Mouse (Mus musculus) midbrain, postnatal 0 days (tissue): ENCODE results near the gene Gemin7. TPM values are rescaled to one million over a fixed set of nuclear protein-coding genes. Genes with fewer than 3 reads are reported as not detected.

Source experiments
- ATAC-seq: fragments of 200-750 bp; cut with Nextera tagmentation; 2 replicates; pipeline ENCODE4 v1.8.0; 2017; ENCODE audit warnings: moderate number of reproducible peaks, mild to moderate bottlenecking, moderate TSS enrichment, moderate library complexity; ENCODE audit not compliant: low FRiP score
- DNase-seq: peaks from one replicate; pipeline ENCODE4 v3.0.0-alpha.2; 2015; ENCODE audit warnings: low spot score
- H3K27ac ChIP-seq: fragments of 300-500 bp; sonication (generic); 2 replicates; pipeline ENCODE4 v1.5.1; 2014; ENCODE audit warnings: low read depth, mild to moderate bottlenecking, low read length, mixed read lengths
- H3K27me3 ChIP-seq: fragments of 300-500 bp; sonication (generic); 2 replicates; pipeline ENCODE4 v1.6.1; 2014; ENCODE audit warnings: low read length, control low read depth, mixed read lengths; ENCODE audit not compliant: insufficient read depth
- H3K36me3 ChIP-seq: fragments of 300-500 bp; sonication (generic); 2 replicates; pipeline ENCODE4 v1.6.1; 2014; ENCODE audit warnings: low read length, control low read depth, mixed read lengths; ENCODE audit not compliant: insufficient read depth
- H3K4me1 ChIP-seq: fragments of 300-500 bp; sonication (generic); 2 replicates; pipeline ENCODE4 v1.6.1; 2014; ENCODE audit warnings: mild to moderate bottlenecking, control low read depth, antibody characterized with exemption, low read length, mixed read lengths; ENCODE audit not compliant: insufficient read depth
- H3K4me2 ChIP-seq: fragments of 300-500 bp; sonication (generic); 2 replicates; pipeline ENCODE4 v1.6.1; 2014; ENCODE audit warnings: low read depth, mild to moderate bottlenecking, low read length, mixed read lengths; ENCODE audit not compliant: poor library complexity, severe bottlenecking
- H3K4me3 ChIP-seq: fragments of 300-500 bp; sonication (generic); 2 replicates; pipeline ENCODE4 v1.5.1; 2014; ENCODE audit warnings: low read depth, mild to moderate bottlenecking, low read length, moderate library complexity
- H3K9ac ChIP-seq: fragments of 300-500 bp; sonication (generic); replicated peaks from 2 replicates; pipeline ENCODE4 v1.6.1; 2014; ENCODE audit warnings: mild to moderate bottlenecking, low read length, moderate library complexity, mixed read lengths; ENCODE audit not compliant: poor library complexity, severe bottlenecking
- H3K9me3 ChIP-seq: fragments of 300-500 bp; sonication (generic); 2 replicates; pipeline ENCODE4 v1.6.1; 2016; ENCODE audit warnings: low read length, control low read depth
- CTCF ChIP-seq: IDR thresholded peaks from 2 replicates; pipeline ENCODE4 v1.5.1; 2016; ENCODE audit warnings: antibody characterized with exemption, mild to moderate bottlenecking
- WGBS: fragments of 180-500 bp; shearing (Covaris S2); extraction: QIAGEN DNeasy Blood & Tissue Kit; methylation state at CpG from one replicate; pipeline ENCODE4 v1.1.7; 2014; 5-methylcytosine and 5-hydroxymethylcytosine counted together
- polyA plus RNA-seq: library from polyadenylated mRNA; unstranded; fragments of >200 nt; fragmentation: Nextera tagmentation; extraction: Ambion mirVana; gene quantifications from 2 replicates; pipeline ENCODE4 v1.2.1, GENCODE M21; 2015
- total RNA-seq: library from RNA; depleted of rRNA; stranded (reverse); fragments of >200 nt; gene quantifications from 2 replicates; pipeline ENCODE4 v1.2.3, GENCODE M21; 2014

The Gemin7 gene
- total and polyA plus RNA-seq, 2 experiments from 2014 or later = 70.9 to 158 TPM

DNA sequence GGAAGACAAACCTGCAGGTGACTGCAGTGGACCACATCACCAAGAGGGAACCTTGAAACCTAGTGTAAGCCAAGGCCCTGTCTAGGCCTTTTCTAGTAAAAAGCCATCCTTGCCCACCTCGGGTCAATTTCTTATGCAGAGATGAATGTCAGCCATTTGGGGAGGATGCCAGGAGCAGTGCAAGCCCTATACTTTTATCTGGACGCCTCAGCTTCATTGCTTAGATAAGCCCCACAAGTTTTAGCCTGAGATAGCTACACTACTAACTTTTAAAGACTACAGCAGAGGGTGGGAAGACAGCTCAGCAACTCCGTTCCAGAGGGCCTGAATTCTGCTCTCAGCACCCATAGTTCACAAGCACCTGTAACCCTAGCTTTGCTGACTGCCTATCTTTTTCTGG is 13.5 kb downstream of the Gemin7 start:
- WGBS = 85% methylated on average over 3 of the region's 3 CpGs
- Histone ChIP-seq H3K36me3 (peaks cover 20% of the 10 kb centered on the region), H3K4me1 (peaks cover 13% of the 10 kb centered on the region), H3K4me2 (no peak overlapping the region), H3K4me3 (no peak overlapping the region), H3K9me3 (no peaks in the 10 kb centered on the region), H3K9ac (no peak overlapping the region), H3K27me3 (no peaks in the 10 kb centered on the region), H3K27ac (no peak overlapping the region)
- no peak for DNase-seq
- no peak for ATAC-seq
- no peak for TF ChIP-seq CTCF

DNA sequence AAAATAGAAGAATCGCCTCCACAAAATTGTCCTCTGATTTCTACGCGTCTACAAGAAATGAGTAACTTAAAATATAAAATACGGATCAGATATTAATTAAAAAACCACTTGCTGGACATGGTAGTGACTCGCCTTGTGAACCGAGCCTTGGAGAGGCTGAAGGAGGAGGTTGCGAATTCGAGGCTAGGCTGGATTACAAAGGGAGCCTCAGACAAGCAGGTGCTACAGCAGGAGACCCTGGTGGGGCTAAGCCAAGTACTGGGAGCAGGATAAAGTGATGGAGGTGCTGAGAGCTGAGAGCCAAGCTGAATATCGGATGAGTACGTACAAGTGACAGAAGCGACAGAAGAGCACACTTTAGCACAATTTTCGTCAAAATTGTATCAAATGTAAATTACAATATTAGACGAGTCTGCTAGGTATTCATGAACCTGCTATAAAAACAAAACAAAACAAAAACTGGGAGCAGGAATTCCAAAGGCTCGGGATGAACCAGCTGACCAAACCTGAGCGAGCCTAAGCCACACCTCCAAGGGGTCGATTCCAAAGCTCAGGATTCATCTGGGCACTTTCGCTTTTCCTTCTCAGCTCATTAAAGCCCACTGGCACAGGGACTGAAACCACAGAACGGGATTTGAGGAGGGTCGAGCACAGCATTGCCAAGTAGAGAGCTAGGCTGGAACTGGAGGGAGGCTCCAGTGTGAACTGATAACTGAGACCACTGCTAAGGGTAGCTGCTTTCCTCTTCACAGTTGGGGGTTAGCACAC is 14.6 kb downstream of the Gemin7 start, which contains the start of gene Ppp1r37:
Ppp1r37 (minus strand) TSS at position 434 of the 768 bp plus-strand sequence.
- TF ChIP-seq CTCF = no peak
- peak; percentile 74 for DNase-seq
- 2% methylated on average over 19 of the region's 19 CpGs for WGBS
- Histone ChIP-seq H3K4me1 (peaks cover 13% of the 10 kb centered on the region), H3K4me2 (peak within 1 kb of the TSS; percentile 95), H3K9ac (peak within 1 kb of the TSS; percentile 96), H3K27me3 (no peaks in the 10 kb centered on the region), H3K4me3 (peak within 1 kb of the TSS; percentile 90), H3K27ac (peak within 1 kb of the TSS; percentile 94), H3K36me3 (peaks cover 22% of the 10 kb centered on the region), H3K9me3 (no peaks in the 10 kb centered on the region)
- peak; percentile 33; the same call in 1 of the 2 replicates for ATAC-seq

- H3K27me3 ChIP-seq = no peaks in the 10 kb centered on the region
- peaks cover 13% of the 10 kb centered on the region for H3K4me1 ChIP-seq
- peak overlapping the region; percentile 96 for H3K9ac ChIP-seq
- no peak for TF ChIP-seq CTCF
- ATAC-seq = peak; percentile 87
- under 1% methylated on average over 101 of the region's 102 CpGs for WGBS
- peak overlapping the region; percentile 94 for H3K27ac ChIP-seq
- peak overlapping the region; percentile 90 for H3K4me3 ChIP-seq
- no peaks in the 10 kb centered on the region for H3K9me3 ChIP-seq
- DNase-seq = peak; percentile 99
- peak overlapping the region; percentile 95 for H3K4me2 ChIP-seq
- peaks cover 23% of the 10 kb centered on the region for H3K36me3 ChIP-seq
Measured at GRCm38 (mm10) chr7:19561765-19562642, 15.4 kb downstream of the Gemin7 start.

- TF ChIP-seq CTCF = no peak
- DNase-seq (no peak), ATAC-seq (no peak)
- H3K4me3 ChIP-seq = peak overlapping the region; percentile 90
- peaks cover 13% of the 10 kb centered on the region for H3K4me1 ChIP-seq
- no peaks in the 10 kb centered on the region for H3K27me3 ChIP-seq
- peak overlapping the region; percentile 96 for H3K9ac ChIP-seq
- H3K9me3 ChIP-seq = no peaks in the 10 kb centered on the region
- H3K36me3 ChIP-seq = peaks cover 21% of the 10 kb centered on the region
- H3K4me2 ChIP-seq = peak overlapping the region; percentile 95
- WGBS = under 1% methylated on average over 11 of the region's 11 CpGs
- peak overlapping the region; percentile 94 for H3K27ac ChIP-seq
Measured at GRCm38 (mm10) chr7:19561431-19561764, 16.0 kb downstream of the Gemin7 start.

DNA sequence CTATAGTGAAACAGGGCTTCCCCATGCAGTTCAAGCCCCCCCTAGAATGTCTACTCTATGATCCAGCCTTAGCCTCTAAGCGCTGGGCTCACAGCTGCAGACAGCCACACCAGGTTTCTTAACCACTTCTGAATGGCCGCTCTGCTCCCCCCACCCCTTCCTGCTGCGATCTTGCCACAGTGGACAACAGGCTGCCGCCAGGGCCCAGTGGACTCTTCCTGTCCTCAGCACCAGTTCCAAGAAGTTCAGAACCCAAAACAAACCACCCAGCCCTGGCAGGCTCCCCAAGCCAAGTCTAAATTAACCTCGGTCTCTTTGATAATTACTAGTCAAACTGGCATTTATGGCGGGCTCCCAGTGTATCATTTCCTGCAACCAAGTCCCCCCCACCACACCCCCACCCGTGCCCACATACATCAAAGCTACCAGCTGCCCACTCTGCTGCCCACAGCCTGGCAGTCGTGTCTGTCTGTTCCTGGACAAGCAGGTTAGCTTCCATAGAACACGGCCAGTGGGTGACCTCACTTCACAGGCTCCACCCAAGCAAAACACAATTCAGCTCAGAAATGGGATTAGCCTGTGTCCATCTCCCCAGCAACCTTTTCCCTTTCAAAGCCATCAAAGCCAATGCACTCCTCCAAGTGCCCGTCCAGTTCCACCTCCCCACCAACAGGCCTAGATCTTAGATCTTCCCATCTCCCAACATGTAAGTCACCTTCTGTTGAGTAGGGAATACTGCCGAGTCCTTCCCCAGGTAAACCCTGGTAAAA is 16.7 kb downstream of the Gemin7 start:
- TF ChIP-seq CTCF = no peak
- Histone ChIP-seq H3K9ac (peak overlapping the region; percentile 96), H3K4me3 (peak overlapping the region; percentile 90), H3K4me2 (peak overlapping the region; percentile 95), H3K27me3 (no peaks in the 10 kb centered on the region), H3K9me3 (no peaks in the 10 kb centered on the region), H3K36me3 (peaks cover 19% of the 10 kb centered on the region), H3K27ac (peak overlapping the region; percentile 94), H3K4me1 (peaks cover 13% of the 10 kb centered on the region)
- ATAC-seq = no peak
- WGBS = 11% methylated on average over 11 of the region's 11 CpGs
- peak; percentile 34 for DNase-seq
